Mouse (Mus musculus): Measurements from ENCODE around the gene Sap18.
"Not testable (repeated sequence)": the region's sequence is repeated elsewhere in the genome, so short reads cannot be mapped to it uniquely, and the experiment has no call there.

The Sap18 gene

GRCm38 (mm10) chr14:57797991-57798931 lies at the start of gene Sap18:
TSS of gene Sap18 (plus strand) at chr14:57798180.
- DNase-seq (ENCODE audit: low spot score in 2 of 2) = peak; percentile 97

- no peak for DNase-seq (ENCODE audit: low spot score in 2 of 2)
Measured at GRCm38 (mm10) chr14:57749501-57749900, 48.5 kb upstream of the Sap18 start.

- not testable (repeated sequence) for DNase-seq (ENCODE audit: low spot score in 2 of 2)
Measured at GRCm38 (mm10) chr14:57751006-57751405, 47.0 kb upstream of the Sap18 start.

GRCm38 (mm10) chr14:57753351-57753992 lies 44.5 kb upstream of the Sap18 start:
- DNase-seq (ENCODE audit: low spot score in 2 of 2) = no peak

GRCm38 (mm10) chr14:57755661-57756060 lies 42.3 kb upstream of the Sap18 start:
- no peak for DNase-seq (ENCODE audit: low spot score in 2 of 2)

GRCm38 (mm10) chr14:57756094-57756493 lies 41.9 kb upstream of the Sap18 start:
- no peak for DNase-seq (ENCODE audit: low spot score in 2 of 2)

GRCm38 (mm10) chr14:57758237-57758636 lies 39.7 kb upstream of the Sap18 start, which contains the start of gene Lats2:
TSS of gene Lats2 (minus strand) at chr14:57758388.
- DNase-seq (ENCODE audit: low spot score in 2 of 2) = no peak

GRCm38 (mm10) chr14:57760447-57761412 lies 37.2 kb upstream of the Sap18 start:
- no peak for DNase-seq (ENCODE audit: low spot score in 2 of 2)

- DNase-seq (ENCODE audit: low spot score in 2 of 2) = no peak
Measured at GRCm38 (mm10) chr14:57769102-57769501, 28.9 kb upstream of the Sap18 start.

- DNase-seq (ENCODE audit: low spot score in 2 of 2) = no peak
Measured at GRCm38 (mm10) chr14:57772157-57772815, 25.7 kb upstream of the Sap18 start.

GRCm38 (mm10) chr14:57787406-57787805 lies 10.6 kb upstream of the Sap18 start:
- DNase-seq (ENCODE audit: low spot score in 2 of 2) = no peak

- no peak for DNase-seq (ENCODE audit: low spot score in 2 of 2)
Measured at GRCm38 (mm10) chr14:57789311-57789710, 8.7 kb upstream of the Sap18 start.

- no peak for DNase-seq (ENCODE audit: low spot score in 2 of 2)
Measured at GRCm38 (mm10) chr14:57789759-57790158, 8.2 kb upstream of the Sap18 start.

GRCm38 (mm10) chr14:57791171-57791570 lies 6.8 kb upstream of the Sap18 start:
- no peak for DNase-seq (ENCODE audit: low spot score in 2 of 2)

GRCm38 (mm10) chr14:57797551-57797950 lies 429 bp upstream of the Sap18 start:
- no peak for DNase-seq (ENCODE audit: low spot score in 2 of 2)

- DNase-seq (ENCODE audit: low spot score in 2 of 2) = no peak
Measured at GRCm38 (mm10) chr14:57803731-57804130, 5.8 kb downstream of the Sap18 start.

GRCm38 (mm10) chr14:57808558-57808957 lies 10.6 kb downstream of the Sap18 start:
- DNase-seq (ENCODE audit: low spot score in 2 of 2) = no peak

GRCm38 (mm10) chr14:57810886-57811285 lies 12.9 kb downstream of the Sap18 start:
- no peak for DNase-seq (ENCODE audit: low spot score in 2 of 2)

- DNase-seq (ENCODE audit: low spot score in 2 of 2) = no peak
Measured at GRCm38 (mm10) chr14:57811844-57812243, 13.9 kb downstream of the Sap18 start.

GRCm38 (mm10) chr14:57820839-57821238 lies 22.9 kb downstream of the Sap18 start:
- no peak for DNase-seq (ENCODE audit: low spot score in 2 of 2)
